ENCODE assay signal across 14 mouse cellular contexts in the genomic region with DNA sequence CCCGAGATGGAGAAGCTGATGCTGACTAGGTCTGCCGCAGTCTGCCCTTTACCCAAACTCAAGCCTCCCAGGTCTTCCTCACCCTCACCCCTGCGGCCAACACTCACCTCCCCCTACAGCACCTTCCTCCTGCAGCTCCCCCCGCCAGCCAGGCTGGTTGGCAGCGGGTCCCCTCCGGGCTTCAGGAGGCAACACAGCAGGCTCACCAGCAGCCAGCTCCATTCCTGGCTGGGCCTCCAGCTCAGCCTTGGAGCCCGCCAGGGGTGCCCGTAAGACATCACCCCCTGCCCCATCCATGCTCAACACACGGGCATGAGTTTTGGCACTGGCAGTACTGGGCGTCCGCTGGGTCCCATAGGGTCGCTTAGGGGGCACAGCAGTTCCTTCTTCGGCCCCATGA. TPM values are rescaled to one million over a fixed set of nuclear protein-coding genes. Genes with fewer than 3 reads are reported as not detected.
"Had no signal": no experiment of that assay in that cellular context is flagged by ENCODE, and none has a peak within 500 bp of the region (broad histone marks: within the 10 kb centered on the region; RNA-seq: fewer than 3 reads in every experiment).

No protein-coding gene starts in this region.

- H3K27ac ChIP-seq: layer of hippocampus, adult 2 months had no signal

- ATAC-seq: lung, postnatal 0 days; midbrain, embryonic 16.5 days had no signal

- H3K4me3 ChIP-seq: layer of hippocampus, adult 2 months had no signal

- DNase-seq: kidney, adult 11 months; kidney, postnatal 10 days; kidney, postnatal 4 days; lung, adult 2 months; lung, postnatal 36 days; thymus, adult 18-20 months; thymus, postnatal 14 days had no signal

- H3K9ac ChIP-seq: liver, embryonic 14.5 days had no signal

RNA-seq across cellular contexts. Expression of a gene that starts 19.2 kb away (rescaled TPM):
- total RNA-seq: layer of hippocampus, postnatal 10 days; left cerebral cortex, postnatal 36 days; megakaryocyte progenitor cell, adult 5-6 weeks had no signal
